Mouse (Mus musculus) cerebellum, adult 11-12 months (tissue): ENCODE data around the gene Chrm2.

Experiments used
- DNase-seq: peaks from one replicate; pipeline ENCODE4 v3.0.0; 2022

Gene Chrm2

DNA sequence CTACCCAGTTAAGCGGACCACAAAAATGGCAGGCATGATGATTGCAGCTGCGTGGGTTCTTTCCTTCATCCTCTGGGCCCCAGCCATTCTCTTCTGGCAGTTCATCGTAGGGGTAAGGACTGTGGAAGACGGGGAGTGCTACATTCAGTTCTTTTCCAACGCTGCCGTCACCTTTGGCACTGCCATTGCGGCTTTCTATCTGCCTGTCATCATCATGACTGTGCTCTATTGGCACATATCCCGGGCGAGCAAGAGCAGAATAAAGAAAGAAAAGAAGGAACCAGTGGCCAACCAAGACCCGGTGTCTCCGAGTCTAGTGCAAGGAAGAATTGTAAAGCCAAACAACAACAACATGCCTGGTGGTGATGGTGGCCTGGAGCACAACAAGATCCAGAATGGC, 135.7 kb downstream of the Chrm2 start:
- no peak for DNase-seq

DNA sequence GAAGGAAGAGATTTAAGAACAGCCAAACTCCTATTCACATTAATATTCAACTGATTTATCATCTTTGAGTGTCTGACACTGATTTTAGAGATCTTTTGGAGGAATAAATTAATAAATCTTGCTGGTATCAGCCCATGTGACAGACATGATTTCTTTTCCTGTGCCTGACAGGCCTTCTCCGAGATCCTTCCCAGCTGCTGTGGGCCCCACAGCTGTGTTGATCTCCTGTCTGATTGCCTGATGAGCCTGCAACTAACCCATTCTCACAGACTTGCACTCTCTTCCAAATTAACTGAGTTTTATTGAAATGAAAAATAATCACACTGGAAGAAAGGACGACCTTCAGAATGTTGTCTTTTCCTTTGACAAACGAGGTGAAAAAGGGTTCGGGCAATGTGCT, 140.6 kb downstream of the Chrm2 start:
- DNase-seq: no peak

DNA sequence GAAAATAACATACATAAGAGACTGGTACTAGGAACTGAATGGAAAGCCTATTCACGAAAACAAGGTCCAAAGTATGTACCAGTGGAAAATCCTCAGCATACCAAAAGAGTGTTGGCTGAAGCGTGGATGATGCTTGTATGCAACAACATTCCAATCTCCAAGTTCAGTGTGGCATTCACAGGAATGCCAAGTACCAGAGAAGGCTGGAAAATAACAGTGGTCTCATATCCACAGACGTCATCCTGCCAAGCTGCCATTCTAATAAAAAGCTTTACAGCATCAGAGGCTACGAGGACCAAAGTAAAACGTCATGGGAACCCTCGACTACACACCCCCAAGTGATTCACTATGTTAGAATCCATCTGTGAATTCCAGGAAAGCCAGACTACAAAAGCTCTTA, 153.4 kb downstream of the Chrm2 start:
- no peak for DNase-seq

- no peak for DNase-seq
Measured at GRCm38 (mm10) chr6:36566886-36567285, 179.0 kb downstream of the Chrm2 start.
